Mouse (Mus musculus) bone marrow macrophage, adult 2 months (primary cell): Measurements from ENCODE around the gene Ptpn6.

ENCODE experiments used
- CTCF ChIP-seq: IDR thresholded peaks from 2 replicates; pipeline ENCODE4 v1.5.1; 2012; ENCODE audit warnings: low read depth, mild to moderate bottlenecking, low read length, moderate library complexity
- POLR2A ChIP-seq: IDR thresholded peaks from 2 replicates; pipeline ENCODE4 v1.6.1; 2012; ENCODE audit warnings: mild to moderate bottlenecking, low read depth, low read length, borderline replicate concordance

DNA sequence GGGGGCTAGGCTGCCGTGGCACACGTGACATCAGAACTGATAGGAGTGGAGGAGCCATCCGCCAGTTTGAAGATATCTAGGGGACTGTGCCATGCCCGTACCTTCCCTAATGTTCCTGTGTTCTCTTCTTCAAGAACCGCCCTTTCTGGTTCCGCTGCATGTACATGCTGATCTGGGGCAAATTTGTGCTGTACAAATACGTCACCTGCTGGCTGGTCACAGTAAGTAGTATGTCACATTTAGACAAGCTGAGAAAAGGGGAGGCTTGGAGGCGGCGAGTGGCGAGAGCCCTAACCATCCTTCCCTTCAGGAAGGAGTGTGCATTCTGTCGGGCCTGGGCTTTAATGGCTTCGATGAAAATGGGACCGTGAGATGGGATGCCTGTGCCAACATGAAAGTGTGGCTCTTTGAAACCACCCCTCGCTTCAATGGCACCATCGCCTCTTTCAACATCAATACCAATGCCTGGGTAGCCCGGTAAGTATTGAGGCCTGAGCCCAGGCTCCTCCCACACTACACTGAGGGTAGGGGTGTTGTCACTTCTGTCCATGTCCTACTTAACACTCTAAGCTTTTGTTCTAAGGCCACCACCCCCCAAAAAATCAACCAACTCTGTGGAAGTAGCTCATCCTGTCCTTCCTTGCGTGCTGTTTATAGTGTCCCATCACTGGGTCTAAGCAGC is 36.3 kb downstream of the Ptpn6 start:
- TF ChIP-seq CTCF (no peak), POLR2A (no peak)
